Mouse (Mus musculus): ENCODE results near the gene Zfp764.
"Not testable (repeated sequence)": the region's sequence is repeated elsewhere in the genome, so short reads cannot be mapped to it uniquely, and the experiment has no call there.

Zfp764 gene

DNA sequence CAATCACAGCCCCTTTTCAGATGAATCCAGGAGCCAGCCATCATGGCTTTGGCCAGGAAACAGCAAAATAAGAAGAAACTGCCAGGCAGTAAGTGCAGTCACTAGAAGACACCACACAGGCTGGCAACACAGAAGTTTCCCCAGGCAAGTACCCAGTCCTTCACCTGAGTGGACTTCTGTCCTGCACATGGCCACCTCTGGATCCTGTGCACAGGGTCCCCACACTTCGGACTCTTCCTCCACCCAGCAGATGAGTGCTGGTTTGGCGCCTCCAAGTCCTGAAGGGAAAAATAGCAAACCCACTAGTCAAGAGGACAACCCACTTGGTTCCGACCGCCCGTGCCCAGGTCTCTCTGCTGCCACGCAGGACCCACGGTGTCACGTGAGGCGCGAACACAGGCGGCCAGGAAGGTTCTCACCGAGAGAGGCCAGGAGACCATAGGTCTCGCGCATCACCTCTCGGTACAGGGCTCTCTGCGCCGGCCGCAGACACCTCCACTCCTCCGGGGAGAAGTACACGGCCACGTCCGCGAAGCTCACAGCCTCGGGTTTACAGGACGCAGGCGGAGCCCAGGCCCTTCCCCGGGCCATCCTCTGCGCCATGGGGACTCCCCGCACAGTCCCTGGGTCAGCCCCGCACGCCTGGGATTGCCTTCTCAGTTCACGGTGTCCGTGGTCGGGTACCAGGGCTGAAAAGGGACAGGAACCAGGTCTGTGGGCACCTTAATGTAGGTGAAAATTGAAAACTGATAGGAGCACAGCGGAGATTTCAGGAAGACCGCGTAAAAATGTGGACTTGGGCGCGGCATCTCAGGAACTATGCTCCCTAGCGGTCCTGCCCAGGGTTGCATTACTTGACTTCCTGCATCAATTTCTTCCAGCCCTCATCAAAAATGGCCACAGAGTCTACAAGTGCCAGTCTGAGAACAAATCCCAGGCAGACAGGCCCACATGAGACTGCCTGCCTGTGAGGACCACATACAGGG is at the start of gene Zfp764:
TSS of gene Zfp764 (minus strand) at position 821 of the 986 bp plus-strand sequence.
- peak; percentile 71 to 86 for DNase-seq (ENCODE audit: low spot score in 2 of 2)

DNA sequence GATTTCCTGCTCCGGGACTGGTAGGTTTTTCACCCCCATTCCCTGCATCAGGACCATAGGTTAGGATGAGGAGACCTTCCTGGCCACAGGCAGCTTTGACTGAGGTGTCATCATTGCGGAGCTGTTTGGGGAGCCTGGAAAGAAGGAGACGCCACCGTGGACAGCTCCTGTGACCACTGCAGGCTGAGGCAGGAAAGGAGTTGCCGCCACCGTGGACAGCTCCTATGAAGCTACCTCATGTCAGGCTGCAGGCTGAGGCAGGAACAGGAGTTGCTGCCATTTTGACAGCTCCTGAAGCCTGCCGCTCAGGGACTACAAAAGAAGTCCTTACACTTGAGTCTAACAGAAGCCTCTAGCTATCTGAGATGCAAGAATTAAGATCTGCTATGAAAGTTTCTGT is 48.3 kb upstream of the Zfp764 start:
- DNase-seq (ENCODE audit: low spot score in 2 of 2), result no peak

DNA sequence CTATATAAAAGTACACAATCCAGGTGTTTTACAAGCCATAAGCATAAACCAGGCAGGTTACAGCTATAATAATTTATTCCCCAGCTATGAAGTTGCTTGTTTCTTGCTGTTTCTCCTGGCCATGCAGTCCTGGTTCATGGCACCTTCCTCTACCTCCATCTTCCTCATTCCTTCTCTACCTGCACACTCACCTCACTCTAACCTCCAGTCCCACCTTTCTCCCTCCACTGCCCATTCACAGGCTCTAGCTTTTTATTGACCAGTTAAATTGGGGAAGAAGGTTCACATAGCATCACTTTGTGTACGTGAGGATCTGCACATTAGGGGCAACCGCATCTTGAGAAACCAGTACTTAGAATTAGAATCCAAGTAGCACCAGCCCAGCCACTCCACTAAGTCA is 46.4 kb upstream of the Zfp764 start:
- no peak for DNase-seq (ENCODE audit: low spot score in 2 of 2)

DNA sequence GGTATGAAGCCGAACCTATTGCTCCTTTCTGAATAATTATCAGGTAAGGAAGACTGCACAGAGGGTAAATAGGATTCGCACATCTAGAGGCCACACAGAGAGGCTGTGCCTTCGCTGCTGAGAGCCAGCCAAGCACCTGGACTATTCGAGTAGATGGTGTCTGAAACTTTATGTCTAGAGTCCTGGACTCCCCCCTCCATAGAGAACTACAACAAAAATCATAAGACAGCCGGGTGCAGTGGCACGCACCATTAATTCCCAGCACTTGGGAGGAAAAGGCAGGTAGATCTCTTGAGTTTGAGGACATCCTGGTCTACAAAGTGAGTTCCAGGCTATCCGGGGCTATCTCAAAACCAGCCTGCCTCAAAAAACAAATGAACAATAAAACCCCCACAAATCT is 43.3 kb upstream of the Zfp764 start:
- no peak for DNase-seq (ENCODE audit: low spot score in 2 of 2)

DNA sequence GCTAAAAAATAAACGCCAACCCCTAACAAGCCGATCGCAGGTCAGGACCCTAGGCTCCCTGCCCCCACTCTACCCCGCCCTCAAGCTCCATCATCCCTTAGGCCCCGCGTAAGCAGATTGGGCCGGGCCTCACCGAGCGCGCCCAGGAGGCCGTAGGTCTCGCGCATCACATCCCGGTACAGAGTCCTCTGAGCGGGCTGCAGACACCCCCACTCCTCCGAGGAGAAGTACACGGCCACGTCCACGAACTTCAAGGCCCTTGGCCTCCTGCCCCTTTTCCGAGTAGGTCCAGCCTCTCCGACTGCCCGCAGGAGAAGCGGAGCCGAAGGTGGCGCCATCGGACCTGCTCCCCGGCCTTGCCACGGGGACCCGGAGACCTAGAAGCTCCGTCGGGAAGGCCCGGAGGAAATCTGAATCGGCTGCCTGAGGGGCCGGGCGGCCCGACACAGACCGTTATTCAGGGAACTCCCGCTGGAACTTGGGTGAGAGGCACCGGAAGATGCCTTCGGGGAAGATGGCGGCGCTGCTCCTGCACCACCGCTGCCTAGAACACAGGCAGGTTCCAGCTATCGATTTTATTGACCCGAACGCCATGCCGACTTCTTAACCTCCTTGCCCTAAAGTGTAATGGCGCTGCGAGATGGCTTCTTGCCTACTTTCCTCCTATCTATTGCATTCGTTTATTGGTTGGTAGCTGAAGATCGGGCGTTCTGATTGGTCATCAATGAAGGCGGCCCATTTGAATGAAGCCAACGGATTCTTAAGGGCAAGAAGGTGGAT is 42.1 kb upstream of the Zfp764 start, which contains the start of gene Zfp689:
TSS of gene Zfp689 (minus strand) at position 638 of the 780 bp plus-strand sequence.
- DNase-seq (ENCODE audit: low spot score in 2 of 2), result peak; percentile 89 to 92

DNA sequence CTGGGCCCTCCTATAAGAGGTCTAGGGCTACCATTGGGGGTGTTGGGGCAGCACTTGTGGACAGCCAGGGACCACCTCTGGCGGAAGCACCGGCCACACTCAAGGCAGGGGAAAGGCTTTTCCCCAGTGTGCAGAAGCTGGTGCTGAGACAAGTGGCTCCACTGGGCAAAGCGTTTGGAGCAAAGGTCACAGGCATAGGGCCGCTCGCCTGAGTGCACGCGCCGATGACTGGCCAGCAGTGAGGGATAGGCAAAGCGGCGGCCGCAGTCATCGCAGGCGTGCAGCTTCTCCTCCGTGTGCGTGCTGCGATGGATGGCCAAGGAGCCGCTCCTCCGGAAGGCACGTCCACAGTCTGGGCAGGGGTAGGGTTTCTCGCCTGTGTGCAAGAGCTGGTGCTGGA is 37.4 kb upstream of the Zfp764 start:
- no peak for DNase-seq (ENCODE audit: low spot score in 2 of 2)

DNA sequence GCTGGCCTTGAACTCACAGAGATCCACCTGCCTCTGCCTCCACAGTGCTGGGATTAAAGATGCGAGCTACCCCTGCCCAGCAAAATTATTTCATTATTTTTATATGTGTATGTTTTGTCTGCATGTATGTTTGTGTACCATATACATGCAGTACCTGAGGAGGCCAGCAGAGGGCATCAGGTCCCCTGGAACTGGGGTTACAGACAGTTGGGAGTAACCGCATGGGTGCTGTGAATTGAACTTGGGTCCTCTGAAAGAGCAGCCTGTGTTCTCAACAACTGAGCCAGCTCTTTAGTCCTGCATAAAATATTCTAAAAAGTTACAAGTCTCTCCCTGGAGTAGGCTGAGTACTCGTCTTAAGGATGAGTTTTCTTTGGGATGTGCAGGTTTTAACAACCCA is 31.1 kb upstream of the Zfp764 start:
- peak in 1 of 2 experiments; percentile 22 for DNase-seq (ENCODE audit: low spot score in 2 of 2)

DNA sequence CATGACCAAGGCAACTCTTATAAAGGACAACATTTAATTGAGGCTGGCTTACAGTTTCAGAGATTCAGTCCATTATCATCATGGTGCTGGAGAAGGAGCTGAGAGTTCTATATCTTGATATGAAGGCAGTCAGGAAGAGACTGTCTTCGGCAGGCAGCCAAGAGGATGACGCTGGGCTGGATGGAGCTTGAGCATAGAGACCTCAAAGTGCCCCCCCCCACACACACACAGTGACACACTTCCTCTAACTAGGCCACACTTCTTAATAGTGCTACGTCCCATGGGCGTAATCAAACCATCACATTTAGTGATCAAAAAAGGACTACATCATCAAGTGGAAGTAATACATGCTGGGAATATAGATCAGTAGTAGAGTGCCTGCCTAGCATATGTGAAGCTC is 28.6 kb upstream of the Zfp764 start:
- DNase-seq (ENCODE audit: low spot score in 2 of 2), result no peak

DNA sequence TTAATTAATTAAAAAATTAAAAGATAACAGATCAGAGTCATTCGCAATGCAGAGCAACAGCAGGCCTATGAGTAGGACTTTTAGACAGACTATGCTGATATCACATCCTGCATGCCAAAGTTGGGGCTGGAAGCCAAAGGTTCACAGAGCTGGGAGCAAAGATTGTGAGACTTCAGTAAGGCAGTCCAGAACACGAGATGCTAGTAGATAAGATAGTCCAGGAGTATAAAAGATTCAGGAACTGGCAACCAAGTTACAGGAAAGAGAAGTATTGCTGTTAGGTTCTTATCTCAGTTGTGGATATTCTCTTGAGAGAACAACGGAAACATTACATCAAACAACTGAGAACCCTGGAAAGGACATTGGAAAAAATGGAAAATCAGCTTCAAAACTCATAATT is 19.7 kb upstream of the Zfp764 start:
- no peak for DNase-seq (ENCODE audit: low spot score in 2 of 2)

DNA sequence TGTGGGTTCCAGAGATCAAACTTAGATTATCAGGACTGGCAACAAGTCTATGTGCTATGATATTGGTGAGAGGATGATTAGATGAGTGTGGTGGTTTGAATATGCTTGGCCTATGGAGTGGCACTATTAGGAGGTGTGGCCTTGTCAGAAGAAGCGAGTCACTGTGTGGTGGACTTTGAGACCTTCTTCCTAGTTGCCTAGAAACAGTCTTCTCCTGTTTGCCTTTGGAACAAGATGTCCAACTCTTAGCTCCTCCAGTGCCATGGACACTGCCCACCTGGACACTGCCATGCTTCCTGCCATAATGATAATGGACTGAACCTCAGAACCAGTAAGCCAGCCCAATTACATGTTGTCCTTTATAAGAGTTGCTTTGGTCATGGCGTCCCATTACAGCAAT is 19.3 kb upstream of the Zfp764 start:
- DNase-seq (ENCODE audit: low spot score in 2 of 2), result no peak

DNA sequence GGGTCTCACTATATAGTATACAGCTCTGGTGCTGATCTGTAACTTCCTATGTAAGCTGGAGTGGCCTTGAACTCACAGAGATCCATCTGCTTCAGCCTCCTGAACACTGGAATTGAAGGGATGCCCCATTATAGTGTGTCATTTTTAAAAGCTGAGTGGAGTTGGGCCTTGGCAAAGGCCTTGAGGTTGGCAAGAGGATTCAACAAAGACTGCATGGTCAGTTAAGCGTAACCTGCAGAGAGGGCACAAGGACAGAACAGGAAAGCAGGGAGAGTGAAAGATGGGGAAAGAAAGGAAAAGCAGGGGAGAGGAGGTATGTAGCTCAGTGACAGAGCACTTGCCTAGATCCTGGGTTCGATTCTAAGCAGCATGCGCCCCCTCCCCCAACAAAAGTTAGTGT is 18.7 kb upstream of the Zfp764 start:
- DNase-seq (ENCODE audit: low spot score in 2 of 2), result no peak

DNA sequence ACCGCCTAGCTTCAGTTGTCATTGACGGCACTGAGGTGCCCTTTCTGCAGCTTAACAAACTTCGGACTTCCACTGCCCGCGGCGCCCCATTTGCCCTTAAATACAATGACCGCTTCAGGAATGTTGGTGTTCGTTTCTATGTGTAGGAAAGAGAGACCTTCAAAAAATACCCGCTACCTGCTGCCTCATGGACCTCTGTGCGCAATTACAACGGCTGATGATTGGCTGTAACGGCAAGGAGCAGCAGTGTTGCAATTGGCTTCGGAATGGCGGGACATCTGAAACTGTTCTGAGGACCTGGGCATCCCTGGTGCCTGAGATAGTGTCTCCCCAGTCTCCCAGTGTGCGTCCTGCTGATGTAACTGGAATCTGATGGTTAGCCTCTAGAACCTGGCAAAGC is 15.6 kb upstream of the Zfp764 start:
- DNase-seq (ENCODE audit: low spot score in 2 of 2), result no peak

DNA sequence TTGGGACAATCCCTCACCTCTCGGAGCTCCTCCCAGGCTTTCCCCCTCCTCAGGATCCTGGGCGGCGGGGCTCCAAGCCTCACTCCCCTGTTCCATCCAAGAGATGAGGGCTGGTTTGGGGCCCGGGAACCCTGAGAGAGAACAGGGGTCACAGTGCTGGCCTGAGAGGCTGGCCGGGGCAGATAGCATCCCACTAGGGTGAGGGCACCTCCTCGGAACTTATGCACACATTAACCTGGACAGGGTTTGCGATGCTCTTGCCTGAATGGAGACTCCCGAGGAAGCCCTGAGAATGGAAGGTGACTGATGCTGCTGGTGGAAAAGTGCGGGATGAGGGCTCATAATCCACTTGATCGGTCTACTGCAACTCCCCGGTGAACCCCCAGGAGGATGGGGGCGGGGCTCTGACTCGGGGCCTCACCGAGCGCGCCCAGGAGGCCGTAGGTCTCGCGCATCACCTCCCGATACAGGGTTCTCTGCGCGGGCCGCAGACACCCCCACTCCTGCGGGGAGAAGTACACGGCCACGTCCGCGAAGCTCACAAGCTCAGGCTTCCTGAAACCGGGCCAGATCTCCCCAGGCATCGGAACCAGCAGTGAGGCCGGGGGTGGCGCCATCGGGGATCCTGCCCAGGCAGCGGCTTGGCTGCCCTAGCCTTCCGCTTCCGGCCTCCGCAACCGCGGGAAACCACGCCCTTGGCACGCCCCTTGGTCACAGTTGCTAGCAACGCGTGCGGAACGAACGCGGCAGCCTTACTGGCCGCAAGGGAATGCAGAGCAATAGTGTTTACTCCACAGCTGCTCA is 15.0 kb upstream of the Zfp764 start, which contains the start of gene Zfp688:
TSS of gene Zfp688 (minus strand) at position 681 of the 804 bp plus-strand sequence.
- DNase-seq (ENCODE audit: low spot score in 2 of 2), result peak; percentile 93 to 95

DNA sequence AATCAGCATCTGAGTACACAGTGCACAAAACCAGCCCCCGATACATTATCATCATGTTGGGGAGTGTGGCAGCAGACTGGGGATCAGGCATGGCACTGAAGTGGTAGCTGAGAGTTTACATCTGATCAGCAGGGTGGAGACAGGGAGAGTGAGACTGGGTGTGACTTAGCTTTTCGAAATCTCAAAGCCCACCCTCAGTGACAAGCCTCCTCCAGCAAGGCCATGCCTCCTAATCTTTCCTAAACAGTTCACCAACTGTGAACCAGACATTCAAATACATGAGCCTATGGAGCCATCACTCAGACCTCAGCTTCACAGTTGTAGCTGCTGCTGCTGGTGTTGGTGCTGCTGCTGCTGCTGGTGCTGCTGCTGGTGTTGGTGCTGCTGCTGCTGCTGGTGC is 4.8 kb upstream of the Zfp764 start:
- DNase-seq (ENCODE audit: low spot score in 2 of 2), result no peak

DNA sequence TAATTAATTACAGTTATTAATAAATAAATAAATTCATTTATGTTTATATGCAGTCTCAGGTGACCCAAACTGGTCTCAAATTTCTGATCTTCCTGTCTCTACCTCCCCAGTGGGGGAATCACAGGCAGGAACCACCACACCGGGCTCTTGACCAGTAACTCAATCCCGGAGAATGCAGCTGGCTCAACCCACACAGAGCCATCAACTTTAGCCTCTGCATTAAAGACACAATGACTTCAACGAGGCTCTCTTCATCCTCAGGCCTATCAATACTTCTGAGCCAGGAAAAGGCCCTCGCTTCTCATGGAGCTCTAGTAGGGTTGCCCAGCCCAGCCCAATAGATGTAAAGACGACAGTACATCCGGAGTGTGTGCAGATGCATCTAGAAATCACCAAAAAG is 2.5 kb downstream of the Zfp764 start:
- not testable (repeated sequence) for DNase-seq (ENCODE audit: low spot score in 2 of 2)

DNA sequence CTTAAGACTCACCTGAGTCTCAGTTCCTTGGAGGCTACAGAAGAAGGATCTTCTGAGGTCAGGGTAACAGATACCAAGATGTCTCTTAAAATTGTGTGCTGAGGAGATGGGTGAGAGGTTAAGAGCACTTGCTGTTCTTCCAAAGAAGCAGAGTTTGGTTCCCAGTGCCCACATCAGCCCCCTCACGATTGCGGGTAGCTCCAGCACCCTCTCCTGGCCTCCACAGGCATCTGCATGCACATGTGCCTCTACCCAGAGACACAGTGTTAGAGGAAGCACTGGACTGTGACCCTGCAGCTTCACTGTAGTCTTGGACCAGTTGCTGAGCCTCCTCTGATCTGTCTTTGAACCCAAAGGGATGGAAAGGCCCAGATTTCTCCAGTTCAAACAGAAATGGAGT is 3.6 kb downstream of the Zfp764 start:
- DNase-seq (ENCODE audit: low spot score in 2 of 2), result no peak

DNA sequence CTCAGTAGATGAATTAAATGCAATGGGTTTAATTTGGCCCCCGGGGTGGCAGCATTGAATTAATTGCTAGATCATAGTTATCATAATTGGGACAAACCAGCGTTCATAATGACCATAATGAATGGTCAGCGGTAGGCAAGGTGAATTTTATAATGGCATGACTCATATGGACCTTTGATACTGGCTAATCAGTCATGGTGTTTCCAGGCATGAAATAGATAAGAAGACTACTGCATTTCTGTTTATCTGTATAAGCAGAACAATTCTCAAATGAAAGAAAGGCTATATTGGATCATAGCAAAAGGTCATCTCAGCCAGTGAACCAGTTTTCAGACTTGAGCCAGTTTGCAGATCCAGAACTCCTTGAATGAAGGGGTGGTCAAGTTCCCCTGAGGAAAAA is 6.3 kb downstream of the Zfp764 start:
- DNase-seq (ENCODE audit: low spot score in 2 of 2), result no peak

DNA sequence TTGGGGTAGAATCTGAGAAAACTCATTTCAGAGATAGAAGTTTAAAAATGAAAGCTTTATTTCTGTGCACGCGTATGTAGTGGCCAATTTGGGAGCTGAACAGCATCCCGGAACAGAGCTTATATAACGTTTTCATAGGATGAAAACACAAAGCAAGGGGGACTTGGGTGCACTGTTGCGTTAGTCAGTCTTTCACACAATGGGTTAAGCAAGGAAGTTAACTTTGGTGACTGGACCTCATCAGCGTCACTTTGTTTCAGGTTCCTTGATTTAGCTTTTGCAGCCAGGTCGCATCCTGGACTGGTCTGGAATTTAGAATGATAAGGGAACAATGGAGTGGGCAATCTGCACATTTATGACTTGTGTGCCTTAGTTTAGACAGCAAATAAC is 12.7 kb downstream of the Zfp764 start:
- no peak for DNase-seq (ENCODE audit: low spot score in 2 of 2)

DNA sequence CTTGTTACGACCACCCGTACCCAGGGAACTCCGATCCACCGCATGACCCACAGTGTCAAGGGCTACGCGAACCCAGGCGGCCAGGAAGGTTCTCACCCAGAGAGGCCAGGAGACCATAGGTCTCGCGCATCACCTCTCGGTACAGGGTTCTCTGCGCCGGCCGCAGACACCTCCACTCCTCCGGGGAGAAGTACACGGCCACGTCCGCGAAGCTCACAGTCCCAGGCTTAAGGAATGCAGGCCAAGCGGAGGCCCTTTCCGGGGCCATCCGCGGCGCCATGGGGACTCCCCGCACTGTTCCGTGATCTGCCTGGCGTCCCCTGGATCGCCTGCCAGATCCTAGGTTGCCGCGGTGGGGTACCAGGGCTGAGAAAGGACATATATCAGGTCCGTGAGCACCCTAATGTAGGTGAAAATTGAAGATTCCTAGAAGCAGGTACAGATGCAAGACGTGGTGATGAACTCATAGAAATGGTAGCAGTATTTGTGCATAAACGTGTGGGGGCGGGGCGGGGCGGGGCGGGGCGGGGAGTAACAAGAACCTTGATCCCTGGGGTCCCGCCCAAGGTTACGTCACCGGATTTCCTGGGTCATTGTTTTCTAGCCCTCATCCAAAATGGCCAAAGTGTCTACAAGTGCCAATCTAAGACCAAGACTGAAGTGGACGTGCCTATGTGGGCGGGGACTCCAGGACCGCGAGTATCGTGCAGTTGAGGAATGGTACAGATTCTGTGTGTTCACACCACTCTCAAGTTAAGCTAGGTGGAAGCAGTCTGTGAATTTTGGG is 13.3 kb downstream of the Zfp764 start, which contains the start of gene E430018J23Rik:
TSS of gene E430018J23Rik (minus strand) at position 473 of the 787 bp plus-strand sequence.
- DNase-seq (ENCODE audit: low spot score in 2 of 2), result peak; percentile 89 to 92

DNA sequence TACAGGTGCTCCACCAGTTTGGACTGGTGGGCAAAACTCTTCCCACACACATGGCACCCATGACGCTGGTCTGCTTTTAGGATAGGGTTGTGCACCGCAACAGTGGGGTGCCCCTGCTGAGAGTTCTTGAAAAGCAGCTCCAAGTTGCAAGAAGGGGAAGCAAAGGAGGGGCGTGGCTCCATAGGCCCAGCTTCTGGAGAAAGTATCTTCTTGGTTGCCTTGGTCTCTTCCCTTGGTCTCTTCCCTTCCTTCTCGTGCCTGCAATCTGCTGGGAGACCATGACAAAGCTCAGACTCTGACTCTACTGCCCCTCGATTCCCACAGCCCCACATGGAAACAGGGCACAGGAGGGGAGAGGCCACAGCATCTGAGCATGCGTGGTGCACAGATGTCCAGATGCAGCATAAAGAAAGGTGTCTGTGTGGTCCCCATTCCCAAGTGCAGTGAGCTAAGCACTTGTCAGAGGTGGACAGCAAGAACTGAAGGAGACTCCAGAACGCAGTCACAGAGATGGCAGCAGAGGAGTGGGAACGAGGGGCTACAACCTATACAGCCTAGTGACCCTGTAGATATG is 14.3 kb downstream of the Zfp764 start:
- DNase-seq (ENCODE audit: low spot score in 2 of 2), result no peak
